Mouse (Mus musculus): Measurements from ENCODE around the gene Rap2c. TPM values are rescaled to one million over a fixed set of nuclear protein-coding genes. Genes with fewer than 3 reads are reported as not detected.
A peak's percentile ranks its signal among the peaks of the same experiment; 100 is the strongest.

Gene Rap2c
- total RNA-seq (2021), result 27.4 and 29.5 TPM in 2 replicates
- long read RNA-seq, transcript Rap2c-201 (3 exons, 3,545 nt), result major isoform, 28 of 42 reads
- long read RNA-seq, partial matches to known transcripts, result 2 of 42 reads
- long read RNA-seq, other reads (novel, unspliced or antisense), result 12 of 42 reads

GRCm38 (mm10) chrX:51017851-51018785, at the start of gene Rap2c:
Gene Rap2c, minus strand, starts transcription at chrX:51018018.
- peak; percentile 54 for DNase-seq

DNA sequence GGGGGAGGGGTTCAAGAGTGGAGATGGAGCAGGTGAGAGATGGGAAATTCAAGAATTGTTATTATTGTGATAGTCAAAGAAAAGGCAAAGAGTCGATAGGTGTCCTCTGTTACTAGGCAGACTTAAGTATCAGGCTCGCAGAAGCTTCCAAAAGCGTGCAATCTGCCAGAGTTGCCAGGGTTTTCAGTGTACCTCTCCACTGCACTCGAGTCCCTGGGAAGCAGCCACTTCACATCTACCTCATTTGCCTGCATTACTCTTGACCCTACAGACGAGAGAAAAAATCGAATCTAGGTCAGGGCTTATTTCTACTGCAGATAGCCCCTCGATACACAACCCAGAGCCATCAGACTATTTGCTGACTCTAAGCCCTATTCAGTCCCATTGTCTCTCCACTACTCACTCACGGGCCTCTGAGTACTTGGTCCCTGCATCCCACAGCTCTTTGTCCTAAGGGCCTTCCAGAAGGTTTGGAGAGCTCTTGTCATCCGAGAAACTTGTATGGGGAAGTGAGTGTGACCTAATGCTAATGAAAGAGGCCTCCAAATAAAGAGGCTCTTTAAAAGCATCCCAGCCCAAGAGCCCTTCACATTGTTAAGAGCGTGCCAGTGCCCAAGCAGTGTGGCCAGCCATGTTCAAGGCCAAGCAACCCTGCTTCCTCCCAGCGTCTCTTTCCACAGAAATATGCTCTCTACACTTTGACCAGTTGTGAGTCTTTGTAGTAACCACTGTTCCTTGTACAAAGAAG, 48.9 kb upstream of the Rap2c start:
- no peak for DNase-seq

DNA sequence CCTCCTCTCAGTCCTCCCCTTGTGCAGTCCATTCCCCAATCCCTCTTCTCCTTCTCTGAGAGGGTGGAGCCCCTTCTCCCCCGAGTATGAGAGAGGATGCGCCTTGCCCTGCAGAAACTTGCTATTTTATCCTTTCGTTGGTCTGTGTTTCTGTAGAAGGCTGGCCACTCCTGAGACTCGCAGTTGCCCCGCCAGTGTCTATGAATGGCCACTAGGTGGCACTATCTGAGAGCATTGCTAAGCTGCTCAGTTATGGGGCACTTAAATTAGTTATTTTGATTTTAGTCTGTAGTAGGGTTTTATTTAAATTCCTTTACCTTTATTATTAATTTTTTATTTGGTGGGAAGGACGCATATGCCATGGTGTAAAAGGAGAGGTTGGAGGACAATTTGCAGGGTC, 48.0 kb upstream of the Rap2c start:
- DNase-seq, result peak; percentile 46

- no peak for DNase-seq
These were observed 47.4 kb upstream of the Rap2c start for GRCm38 (mm10) chrX:51065158-51065664.

- no peak for DNase-seq
These were observed 42.4 kb upstream of the Rap2c start for GRCm38 (mm10) chrX:51060220-51060619.

DNA sequence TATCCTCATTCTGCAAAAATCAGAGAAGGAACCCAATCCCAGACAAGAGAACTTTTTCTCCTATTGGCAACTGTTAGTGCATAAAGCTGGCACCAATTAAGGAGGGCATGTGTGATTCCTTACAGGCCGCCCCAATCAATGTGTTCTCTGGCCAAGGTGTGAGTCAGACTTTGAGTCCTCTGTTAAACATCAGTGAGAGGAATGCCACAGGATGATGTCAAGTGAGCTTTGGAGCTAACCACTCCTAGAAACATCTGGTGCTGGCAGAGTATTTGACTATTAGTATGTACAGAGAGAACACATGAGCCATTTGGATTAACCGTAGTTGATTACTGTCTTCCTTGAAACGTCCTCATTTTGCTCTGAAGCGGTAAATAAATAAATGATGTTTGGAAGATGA, 40.9 kb upstream of the Rap2c start:
- no peak for DNase-seq

- no peak for DNase-seq
These were observed 40.5 kb upstream of the Rap2c start for GRCm38 (mm10) chrX:51058317-51058716.

DNA sequence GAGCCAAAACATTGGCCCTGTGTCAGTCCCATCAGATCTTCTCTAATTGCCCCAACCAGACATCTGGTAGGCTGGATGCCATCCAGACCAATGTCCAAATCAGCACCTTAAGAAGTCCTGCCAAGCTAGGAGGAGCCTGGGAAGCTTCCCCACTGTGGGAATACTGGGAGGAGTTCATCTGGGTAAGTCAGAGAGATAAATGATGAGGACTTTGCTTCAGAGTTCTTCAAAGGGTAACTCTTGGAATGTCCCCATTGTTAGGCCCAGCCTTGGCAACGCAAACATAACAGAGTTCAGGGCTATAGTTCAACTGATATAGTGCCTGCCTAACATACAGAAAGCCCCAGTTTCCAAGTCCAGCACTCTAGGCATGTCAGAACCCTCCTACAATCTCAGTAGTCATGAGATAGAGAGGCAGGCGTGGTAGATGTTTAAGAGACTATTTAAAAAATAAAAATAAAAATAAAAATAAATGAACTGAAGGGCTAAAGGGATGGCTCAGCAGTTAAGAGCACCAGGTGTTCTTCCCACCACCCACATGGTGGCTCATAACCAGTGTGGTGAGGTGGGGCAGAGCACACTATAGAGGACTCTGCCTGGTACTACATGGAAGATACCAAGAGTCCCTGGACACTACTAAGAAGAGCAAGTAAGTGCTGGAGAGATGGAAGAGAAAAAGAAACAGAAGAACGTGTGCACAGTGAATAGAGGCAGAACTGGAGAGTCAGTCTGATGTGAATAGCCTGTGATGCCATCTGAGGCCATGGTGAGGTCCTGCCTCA, 34.1 kb upstream of the Rap2c start:
- DNase-seq, result no peak

DNA sequence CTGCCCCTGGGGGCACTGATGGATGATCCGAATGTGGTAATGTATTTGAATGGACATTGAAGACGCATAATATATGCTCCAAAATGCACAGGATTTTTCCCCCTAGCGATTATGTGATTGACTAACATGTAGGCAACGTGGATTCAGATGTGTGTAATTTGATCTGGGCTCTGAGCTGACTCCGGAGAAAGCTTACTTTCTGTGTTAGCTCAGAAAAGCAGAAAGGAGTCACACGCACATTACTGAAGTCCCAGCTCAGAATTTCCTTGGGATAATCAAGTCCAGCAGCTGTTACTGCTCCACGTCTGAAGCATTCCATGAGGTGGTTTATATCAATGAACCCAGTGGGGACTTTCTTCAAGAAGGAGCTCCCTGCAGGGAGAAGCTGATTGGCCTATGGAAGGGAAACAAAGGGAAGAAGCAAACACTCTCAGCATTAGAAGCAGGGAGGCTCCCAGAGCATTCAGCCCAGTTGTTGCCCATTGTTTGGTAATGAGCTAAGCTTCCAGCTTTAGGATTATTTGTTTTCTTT, 17.9 kb upstream of the Rap2c start:
- DNase-seq, result no peak

GRCm38 (mm10) chrX:51019884-51020283, 2.1 kb upstream of the Rap2c start:
- DNase-seq, result peak; percentile 18

DNA sequence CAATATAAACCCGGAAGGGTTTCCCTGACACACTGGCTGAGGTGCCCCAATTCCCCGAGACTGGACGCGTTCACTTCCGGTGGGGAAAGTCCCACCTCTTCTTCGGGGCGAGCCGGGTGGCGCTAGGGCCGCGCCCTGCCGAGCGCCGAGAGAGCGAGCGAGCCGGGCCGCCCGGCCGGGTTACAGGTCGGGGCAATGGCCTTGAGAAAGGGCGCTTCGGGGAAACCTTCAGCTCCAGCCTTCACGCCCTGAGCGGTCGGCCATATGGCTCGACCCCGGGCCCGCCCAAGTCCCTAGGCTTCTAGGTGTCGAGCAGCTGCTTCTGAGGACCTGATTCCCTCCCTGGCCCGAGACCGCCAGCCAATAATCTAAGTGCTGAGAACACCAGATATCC, 965 bp upstream of the Rap2c start:
- DNase-seq, result peak; percentile 69

DNA sequence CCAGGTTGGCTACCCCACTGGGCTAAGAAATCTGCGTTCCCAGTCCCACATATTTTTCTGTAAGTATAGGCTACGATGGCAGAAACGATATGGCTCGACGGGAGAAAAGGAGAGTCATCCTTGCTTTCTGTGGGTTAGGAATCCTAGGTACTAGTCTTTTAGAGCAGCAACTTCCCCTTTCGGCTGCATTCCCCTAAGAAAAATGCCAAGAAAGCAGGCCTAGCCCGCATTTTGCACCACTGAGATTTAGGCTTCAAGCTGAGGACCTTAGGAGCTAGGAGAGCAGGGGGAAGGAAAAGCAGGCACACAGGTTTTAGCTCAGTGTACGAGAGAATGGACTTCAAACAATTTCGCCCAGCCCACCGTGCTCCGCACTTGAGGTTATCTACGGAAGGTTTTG, 892 bp downstream of the Rap2c start:
- DNase-seq, result no peak

GRCm38 (mm10) chrX:51012280-51012679, 5.5 kb downstream of the Rap2c start:
- DNase-seq, result no peak

- no peak for DNase-seq
These were observed 7.5 kb downstream of the Rap2c start for GRCm38 (mm10) chrX:51010323-51010722.

GRCm38 (mm10) chrX:51000791-51001190, 17.0 kb downstream of the Rap2c start:
- DNase-seq, result peak; percentile 10

- DNase-seq, result no peak
These were observed 22.5 kb downstream of the Rap2c start for GRCm38 (mm10) chrX:50995310-50995709.

GRCm38 (mm10) chrX:50991324-50991723, 26.5 kb downstream of the Rap2c start:
- DNase-seq, result no peak

DNA sequence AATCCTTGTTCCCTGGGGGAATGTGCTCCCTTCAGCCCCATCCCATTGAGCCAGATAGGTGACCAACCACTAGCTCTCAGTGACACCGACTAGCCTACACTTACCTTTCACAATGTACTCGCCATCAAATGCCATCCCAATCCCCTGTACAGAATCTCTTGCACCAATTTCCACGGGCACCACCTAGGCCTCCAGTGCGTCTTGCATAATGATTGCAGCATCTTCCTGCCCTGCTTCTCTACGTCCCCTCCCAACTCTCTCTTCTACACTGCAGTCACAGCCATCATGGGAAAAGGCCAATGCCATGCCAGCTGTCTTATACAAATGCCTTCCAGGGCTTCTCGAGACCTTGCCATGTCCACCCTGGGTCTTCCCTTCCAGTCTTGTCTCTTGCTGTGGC, 27.9 kb downstream of the Rap2c start:
- no peak for DNase-seq

- DNase-seq, result no peak
These were observed 29.2 kb downstream of the Rap2c start for GRCm38 (mm10) chrX:50988581-50988980.

DNA sequence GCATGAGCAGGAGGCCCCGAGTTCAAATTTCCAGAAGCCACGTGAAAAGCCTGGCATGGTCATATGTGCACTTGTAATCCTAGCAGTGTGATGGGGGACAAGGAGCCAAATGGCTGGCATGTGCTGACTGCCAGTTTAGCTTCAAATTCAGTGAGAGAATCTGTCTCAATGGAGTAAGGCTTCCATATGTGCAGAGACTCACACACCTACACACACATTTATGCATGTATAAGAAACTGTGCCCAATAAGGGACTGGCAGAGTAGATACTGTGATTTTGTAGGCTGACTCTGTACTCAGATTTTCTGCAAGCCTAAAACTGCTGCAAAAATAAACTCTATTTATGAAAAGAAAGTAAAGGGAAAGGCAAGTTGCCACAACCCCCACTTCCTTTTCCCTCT, 39.4 kb downstream of the Rap2c start:
- no peak for DNase-seq

DNA sequence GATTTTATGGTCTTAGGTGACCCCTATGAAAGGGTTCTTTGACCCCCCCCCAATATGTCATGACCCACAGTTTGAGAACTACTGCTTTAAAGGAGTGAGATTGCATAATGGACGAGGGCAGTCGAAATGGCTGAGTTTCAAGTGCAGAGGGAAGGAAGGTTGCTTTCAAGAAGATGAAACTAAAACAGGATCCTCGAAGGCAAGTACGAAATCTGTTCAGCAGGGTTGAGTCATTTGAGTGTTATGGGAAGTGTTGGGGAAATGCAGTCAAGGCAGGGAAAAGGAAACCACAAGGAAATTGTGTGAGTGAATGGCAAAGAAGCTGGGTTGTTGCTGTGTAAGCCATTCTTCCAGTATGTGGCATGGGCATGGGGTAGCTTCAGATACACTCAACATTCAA, 45.7 kb downstream of the Rap2c start:
- DNase-seq, result no peak

GRCm38 (mm10) chrX:50969907-50970306, 47.9 kb downstream of the Rap2c start:
- DNase-seq, result no peak

All from adrenal gland, postnatal 25 days (tissue).